Mouse (Mus musculus) colon, adult 2 months (tissue): ENCODE data around the gene Gm11563. TPM values are rescaled to one million over a fixed set of nuclear protein-coding genes. Genes with fewer than 3 reads are reported as not detected.

Source experiments
- polyA plus RNA-seq: library from polyadenylated mRNA; depleted of rRNA; stranded (reverse); fragments of >200 nt; gene quantifications from 2 replicates; pipeline ENCODE4 v1.2.3, GENCODE M21; 2012; rRNA removed

Gm11563 gene
- not detected in 2 replicates for polyA plus RNA-seq

GRCm38 (mm10) chr11:99658467-99659010 lies at the start of gene Gm11563:
Gene Gm11563, minus strand, starts transcription at chr11:99658960.

GRCm38 (mm10) chr11:99690463-99690862 lies 31.7 kb upstream of the Gm11563 start, which contains the start of gene Gm14190:
Gene Gm14190, minus strand, starts transcription at chr11:99690740.

GRCm38 (mm10) chr11:99665860-99666259 lies 7.1 kb upstream of the Gm11563 start, which contains the start of gene Krtap4-6:
Gene Krtap4-6, minus strand, starts transcription at chr11:99665960.

GRCm38 (mm10) chr11:99650136-99650535 lies 8.6 kb downstream of the Gm11563 start, which contains the start of gene Gm11555:
Gene Gm11555, minus strand, starts transcription at chr11:99650236.

GRCm38 (mm10) chr11:99643635-99644139 lies 15.1 kb downstream of the Gm11563 start, which contains the start of gene Krtap4-7:
Gene Krtap4-7, minus strand, starts transcription at chr11:99644089.

GRCm38 (mm10) chr11:99634653-99635134 lies 24.1 kb downstream of the Gm11563 start, which contains the start of gene Krtap4-2:
Gene Krtap4-2, minus strand, starts transcription at chr11:99635084.

DNA sequence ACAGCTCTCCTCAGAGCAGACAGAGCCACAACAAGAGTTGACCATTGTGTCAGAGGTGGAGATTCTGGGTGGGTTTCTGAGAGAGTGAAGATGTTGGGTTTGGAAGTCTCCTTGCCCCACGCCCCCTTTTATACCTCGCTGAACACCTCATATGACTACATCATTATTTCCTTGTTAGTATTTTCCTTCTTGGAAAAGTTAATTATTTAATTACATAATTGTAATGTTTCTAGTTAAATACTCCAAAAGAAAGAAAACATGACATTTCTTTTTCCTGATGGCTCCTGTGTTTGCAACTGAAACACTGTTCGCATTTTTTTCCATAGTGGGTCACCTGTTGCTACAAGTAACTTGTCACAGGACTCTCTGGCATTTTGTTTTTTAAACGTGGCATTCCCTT lies 30.6 kb downstream of the Gm11563 start, which contains the start of gene Krtap4-1:
TSS of gene Krtap4-1 (minus strand) at position 101 of the 400 bp plus-strand sequence.

DNA sequence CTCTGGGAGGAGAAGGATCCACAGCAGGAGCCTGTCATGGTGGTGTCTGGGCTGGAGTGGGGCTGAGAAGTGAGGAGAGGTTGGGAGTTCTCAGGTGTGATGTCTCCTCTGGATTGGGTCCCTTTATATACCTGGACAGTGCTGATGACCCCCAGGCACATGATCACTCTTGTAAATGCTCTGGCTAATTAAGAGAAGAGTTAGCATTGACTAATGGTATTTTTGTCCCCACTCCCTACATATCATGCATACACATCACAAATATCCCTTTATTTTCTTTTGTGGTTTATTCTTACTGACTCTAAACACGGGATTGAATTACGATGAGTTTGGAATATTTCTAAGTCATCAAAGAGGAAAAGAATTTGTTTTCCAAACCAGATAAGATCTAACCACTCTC lies 38.4 kb downstream of the Gm11563 start, which contains the start of gene Gm11562:
TSS of gene Gm11562 (minus strand) at position 101 of the 400 bp plus-strand sequence.

DNA sequence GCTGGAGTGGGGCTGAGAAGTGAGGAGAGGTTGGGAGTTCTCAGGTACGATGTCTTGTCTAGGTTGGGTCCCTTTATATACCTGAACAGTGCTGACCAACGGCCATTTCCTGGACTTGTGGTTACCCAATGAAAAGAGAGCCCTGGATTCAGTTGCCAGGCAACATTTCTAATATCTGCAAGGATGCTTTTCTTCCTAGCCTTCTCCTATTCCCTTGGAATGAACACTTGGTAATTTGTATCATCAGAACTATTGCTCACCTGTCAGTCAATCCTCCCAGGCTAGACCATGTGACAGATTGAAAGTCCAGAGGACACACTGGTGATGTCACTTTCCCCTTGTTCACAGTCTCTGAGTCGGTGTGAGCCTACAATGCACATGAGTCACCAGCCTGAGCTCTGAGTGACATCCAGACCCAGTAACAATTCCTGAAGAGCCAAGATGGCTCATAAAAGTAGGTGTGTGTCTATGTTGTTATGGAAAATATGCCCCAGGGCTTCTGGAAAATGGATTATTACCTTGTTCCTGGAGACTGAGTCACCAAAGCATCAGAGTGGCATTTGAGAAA lies 43.9 kb downstream of the Gm11563 start, which contains the start of gene Krtap2-4:
TSS of gene Krtap2-4 (minus strand) at position 51 of the 568 bp plus-strand sequence.

DNA sequence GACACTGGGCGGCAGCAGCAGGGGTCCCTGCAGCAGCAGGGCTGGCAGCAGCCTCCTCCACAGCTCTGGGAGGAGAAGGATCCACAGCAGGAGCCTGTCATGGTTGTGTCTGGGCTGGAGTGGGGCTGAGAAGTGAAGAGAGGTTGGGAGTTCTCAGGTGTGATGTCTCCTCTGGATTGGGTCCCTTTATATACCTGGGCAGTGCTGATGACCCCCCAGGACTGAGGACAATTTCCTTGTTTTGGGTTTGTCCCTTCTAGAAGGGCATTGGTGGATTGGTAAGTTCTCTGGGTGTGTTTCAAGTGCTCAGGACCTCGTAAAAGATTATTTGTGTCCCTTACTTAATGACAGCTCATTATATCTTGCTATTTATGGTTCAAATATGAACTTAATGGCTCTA lies 48.7 kb downstream of the Gm11563 start, which contains the start of gene Gm11937:
TSS of gene Gm11937 (minus strand) at position 101 of the 400 bp plus-strand sequence.

Other genes starting within 250 kb of the Gm11563 start
- gene Krt12, start 236.7 kb downstream of the Gm11563 start, polyA plus RNA-seq, result 1.7 and 1.8 TPM in 2 replicates
- 244 and 256 TPM in 2 replicates for gene Krt20, start 220.8 kb downstream of the Gm11563 start, polyA plus RNA-seq
- gene Krt23, start 165.8 kb downstream of the Gm11563 start, polyA plus RNA-seq, result 4.5 and 4.7 TPM in 2 replicates
- not detected in 2 replicates for gene Krt39, start 137.6 kb downstream of the Gm11563 start, polyA plus RNA-seq
- not detected in 2 replicates for gene Krt40, start 115.8 kb downstream of the Gm11563 start, polyA plus RNA-seq
- gene Krtap3-3, start 108.1 kb downstream of the Gm11563 start, polyA plus RNA-seq, result not detected in 2 replicates
- gene Krtap3-2, start 102.1 kb downstream of the Gm11563 start, polyA plus RNA-seq, result not detected in 2 replicates
- not detected in 2 replicates for gene Gm11939, start 99.5 kb downstream of the Gm11563 start, polyA plus RNA-seq
- gene Krtap3-1, start 92.3 kb downstream of the Gm11563 start, polyA plus RNA-seq, result 3.7 and 4.5 TPM in 2 replicates
- gene Krtap1-5, start 77.9 kb downstream of the Gm11563 start, polyA plus RNA-seq, result not detected in 2 replicates
- not detected in 2 replicates for gene Krtap1-4, start 75.3 kb downstream of the Gm11563 start, polyA plus RNA-seq
- not detected in 2 replicates for gene Krtap1-3, start 67.6 kb downstream of the Gm11563 start, polyA plus RNA-seq
- gene Krtap9-3, start 60.9 kb downstream of the Gm11563 start, polyA plus RNA-seq, result not detected in 2 replicates
- not detected in 2 replicates for gene Gm11938, start 55.7 kb downstream of the Gm11563 start, polyA plus RNA-seq
- gene Gm11937, start 48.8 kb downstream of the Gm11563 start, polyA plus RNA-seq, result not detected in 2 replicates
- gene Krtap2-4, start 44.1 kb downstream of the Gm11563 start, polyA plus RNA-seq, result not detected in 2 replicates
- gene Gm11562, start 38.5 kb downstream of the Gm11563 start, polyA plus RNA-seq, result 1.3 TPM in 1 of 2 replicates, not detected in the other
- not detected in 2 replicates for gene Krtap4-1, start 30.7 kb downstream of the Gm11563 start, polyA plus RNA-seq
- gene Krtap4-2, start 23.9 kb downstream of the Gm11563 start, polyA plus RNA-seq, result not detected in 2 replicates
- gene Krtap4-7, start 14.9 kb downstream of the Gm11563 start, polyA plus RNA-seq, result not detected in 2 replicates
- gene Gm11555, start 8.7 kb downstream of the Gm11563 start, polyA plus RNA-seq, result not detected in 2 replicates
- not detected in 2 replicates for gene Krtap4-6, start 7.0 kb upstream of the Gm11563 start, polyA plus RNA-seq
- not detected in 2 replicates for gene Gm14190, start 31.8 kb upstream of the Gm11563 start, polyA plus RNA-seq
- gene Gm14180, start 75.3 kb upstream of the Gm11563 start, polyA plus RNA-seq, result not detected in 2 replicates
- not detected in 2 replicates for gene Gm11595, start 114.0 kb upstream of the Gm11563 start, polyA plus RNA-seq
- not detected in 2 replicates for gene Krtap4-8, start 121.7 kb upstream of the Gm11563 start, polyA plus RNA-seq
- not detected in 2 replicates for gene Krtap4-9, start 126.2 kb upstream of the Gm11563 start, polyA plus RNA-seq
- gene Gm11596, start 134.5 kb upstream of the Gm11563 start, polyA plus RNA-seq, result not detected in 2 replicates
- gene Gm11569, start 140.0 kb upstream of the Gm11563 start, polyA plus RNA-seq, result 0.33 TPM in 1 of 2 replicates, not detected in the other
- not detected in 2 replicates for gene Gm11554, start 145.5 kb upstream of the Gm11563 start, polyA plus RNA-seq
- gene Krtap4-13, start 150.9 kb upstream of the Gm11563 start, polyA plus RNA-seq, result not detected in 2 replicates
- not detected in 2 replicates for gene Gm11564, start 156.7 kb upstream of the Gm11563 start, polyA plus RNA-seq
- gene 2300003K06Rik, start 179.1 kb upstream of the Gm11563 start, polyA plus RNA-seq, result not detected in 2 replicates
- gene Krtap4-16, start 192.6 kb upstream of the Gm11563 start, polyA plus RNA-seq, result 0.13 TPM in 1 of 2 replicates, not detected in the other
- not detected in 2 replicates for gene Gm11568, start 199.0 kb upstream of the Gm11563 start, polyA plus RNA-seq
- not detected in 2 replicates for gene Gm11559, start 205.5 kb upstream of the Gm11563 start, polyA plus RNA-seq
- not detected in 2 replicates for gene Krtap9-1, start 214.4 kb upstream of the Gm11563 start, polyA plus RNA-seq
- gene Gm11567, start 220.2 kb upstream of the Gm11563 start, polyA plus RNA-seq, result not detected in 2 replicates
- not detected in 2 replicates for gene Krtap31-1, start 249.0 kb upstream of the Gm11563 start, polyA plus RNA-seq